Mouse (Mus musculus) heart, embryonic 14.5 days (tissue): ENCODE results near the gene Ccdc65. TPM values are rescaled to one million over a fixed set of nuclear protein-coding genes. Genes with fewer than 3 reads are reported as not detected.

Experiments
- ATAC-seq: fragments of 200-750 bp; cut with Nextera tagmentation; 2 replicates; pipeline ENCODE4 v1.8.0; 2017; ENCODE audit warnings: low read depth, moderate TSS enrichment; ENCODE audit not compliant: insufficient number of reproducible peaks, insufficient read depth, low FRiP score
- H3K27ac ChIP-seq, 2 experiments: fragments of 200-500 bp in 1 of 2; fragments of 300-500 bp in 1 of 2; sonication (generic) in 1 of 2; replicated peaks in 1 of 2; 2 replicates each; pipeline ENCODE4 v1.5.1; 2012 to 2014; ENCODE audit warnings: low read depth in 2 of 2, low read length in 2 of 2, control low read depth in 1 of 2, mild to moderate bottlenecking in 1 of 2, mixed read lengths in 1 of 2; ENCODE audit not compliant: control insufficient read depth in 1 of 2, insufficient read depth in 1 of 2
- H3K27me3 ChIP-seq: fragments of 300-500 bp; sonication (generic); 2 replicates; pipeline ENCODE4 v1.6.1; 2014; ENCODE audit warnings: mild to moderate bottlenecking, low read length, control low read depth; ENCODE audit not compliant: control insufficient read depth, insufficient read depth
- H3K36me3 ChIP-seq: fragments of 300-500 bp; sonication (generic); 2 replicates; pipeline ENCODE4 v1.6.1; 2014; ENCODE audit warnings: mild to moderate bottlenecking, control low read depth, low read length, mixed read lengths; ENCODE audit not compliant: control insufficient read depth, insufficient read depth
- H3K4me1 ChIP-seq, 2 experiments: fragments of 200-500 bp in 1 of 2; fragments of 300-500 bp in 1 of 2; sonication (generic) in 1 of 2; 2 replicates each; pipeline ENCODE4 v1.6.1; 2012 to 2014; ENCODE audit warnings: low read length in 2 of 2, control low read depth in 1 of 2, mixed read lengths in 1 of 2; ENCODE audit not compliant: control insufficient read depth in 2 of 2, insufficient read depth in 2 of 2
- H3K4me2 ChIP-seq: fragments of 300-500 bp; sonication (generic); 2 replicates; pipeline ENCODE4 v1.6.1; 2014; ENCODE audit warnings: mild to moderate bottlenecking, low read length
- H3K4me3 ChIP-seq, 2 experiments: fragments of 200-500 bp in 1 of 2; fragments of 300-500 bp in 1 of 2; sonication (generic) in 1 of 2; 2 replicates each; pipeline ENCODE4 v1.5.1; 2012 to 2014; ENCODE audit warnings: low read length in 2 of 2, mild to moderate bottlenecking in 2 of 2, control low read depth in 1 of 2, low read depth in 1 of 2, moderate library complexity in 1 of 2; ENCODE audit not compliant: control insufficient read depth in 1 of 2, insufficient read depth in 1 of 2
- H3K9ac ChIP-seq: fragments of 300-500 bp; sonication (generic); 2 replicates; pipeline ENCODE4 v1.6.1; 2014; ENCODE audit warnings: mild to moderate bottlenecking, low read length
- H3K9me3 ChIP-seq: fragments of 300-500 bp; sonication (generic); 2 replicates; pipeline ENCODE4 v1.6.1; 2016; ENCODE audit warnings: low read length, control low read depth; ENCODE audit not compliant: control insufficient read depth
- WGBS: fragments of 180-500 bp; shearing (Covaris S2); extraction: QIAGEN DNeasy Blood & Tissue Kit; methylation state at CpG from one replicate; pipeline ENCODE4 v1.1.7; 2014; 5-methylcytosine and 5-hydroxymethylcytosine counted together
- polyA plus RNA-seq: library from polyadenylated mRNA; unstranded; fragments of >200 nt; fragmentation: Nextera tagmentation; extraction: Ambion mirVana; gene quantifications from 2 replicates; pipeline ENCODE4 v1.2.1, GENCODE M21; 2014

The Ccdc65 gene
- polyA plus RNA-seq, 1 experiment from 2014 or later = 0.89 TPM

- Histone ChIP-seq H3K4me1 (peaks cover 20% of the 10 kb centered on the region in 2 experiments), H3K9ac (no peak overlapping the region), H3K4me2 (no peak overlapping the region), H3K36me3 (no peaks in the 10 kb centered on the region), H3K9me3 (no peaks in the 10 kb centered on the region), H3K27me3 (peaks cover 4% of the 10 kb centered on the region), H3K27ac (no peak overlapping the region), H3K4me3 (no peak overlapping the region)
- WGBS = 69% methylated on average over 7 of the region's 7 CpGs
- ATAC-seq = no peak
These were observed 22.0 kb downstream of the Ccdc65 start for GRCm38 (mm10) chr15:98729791-98730545.

- no peak overlapping the region for H3K9ac ChIP-seq
- ATAC-seq = no peak
- H3K4me2 ChIP-seq = no peak overlapping the region
- peaks cover 1% of the 10 kb centered on the region for H3K36me3 ChIP-seq
- H3K27me3 ChIP-seq = no peaks in the 10 kb centered on the region
- 77% methylated on average over 6 of the region's 6 CpGs for WGBS
- no peaks in the 10 kb centered on the region for H3K9me3 ChIP-seq
- no peak overlapping the region for H3K27ac ChIP-seq
- peaks cover 20% of the 10 kb centered on the region in 2 experiments for H3K4me1 ChIP-seq
- no peak overlapping the region for H3K4me3 ChIP-seq
These were observed 22.8 kb downstream of the Ccdc65 start for GRCm38 (mm10) chr15:98730790-98731189.

GRCm38 (mm10) chr15:98732006-98732531 is 24.1 kb downstream of the Ccdc65 start:
- WGBS = 59% methylated on average over 8 of the region's 8 CpGs
- Histone ChIP-seq H3K27ac (no peak overlapping the region), H3K4me1 (peaks cover 17% of the 10 kb centered on the region in 2 experiments), H3K9me3 (no peaks in the 10 kb centered on the region), H3K27me3 (no peaks in the 10 kb centered on the region), H3K9ac (no peak overlapping the region), H3K36me3 (peaks cover 14% of the 10 kb centered on the region), H3K4me2 (no peak overlapping the region), H3K4me3 (no peak overlapping the region)
- no peak for ATAC-seq

GRCm38 (mm10) chr15:98733370-98733769 is 25.4 kb downstream of the Ccdc65 start:
- 29% methylated on average over 6 of the region's 6 CpGs for WGBS
- Histone ChIP-seq H3K36me3 (peaks cover 23% of the 10 kb centered on the region), H3K27me3 (no peaks in the 10 kb centered on the region), H3K9me3 (no peaks in the 10 kb centered on the region), H3K27ac (no peak overlapping the region), H3K9ac (no peak overlapping the region; the same call in 1 of the 2 replicates), H3K4me3 (no peak overlapping the region), H3K4me1 (peaks cover 11 to 12% of the 10 kb centered on the region in 2 experiments; a peak in 3 of 4 replicates), H3K4me2 (no peak overlapping the region)
- no peak for ATAC-seq

DNA sequence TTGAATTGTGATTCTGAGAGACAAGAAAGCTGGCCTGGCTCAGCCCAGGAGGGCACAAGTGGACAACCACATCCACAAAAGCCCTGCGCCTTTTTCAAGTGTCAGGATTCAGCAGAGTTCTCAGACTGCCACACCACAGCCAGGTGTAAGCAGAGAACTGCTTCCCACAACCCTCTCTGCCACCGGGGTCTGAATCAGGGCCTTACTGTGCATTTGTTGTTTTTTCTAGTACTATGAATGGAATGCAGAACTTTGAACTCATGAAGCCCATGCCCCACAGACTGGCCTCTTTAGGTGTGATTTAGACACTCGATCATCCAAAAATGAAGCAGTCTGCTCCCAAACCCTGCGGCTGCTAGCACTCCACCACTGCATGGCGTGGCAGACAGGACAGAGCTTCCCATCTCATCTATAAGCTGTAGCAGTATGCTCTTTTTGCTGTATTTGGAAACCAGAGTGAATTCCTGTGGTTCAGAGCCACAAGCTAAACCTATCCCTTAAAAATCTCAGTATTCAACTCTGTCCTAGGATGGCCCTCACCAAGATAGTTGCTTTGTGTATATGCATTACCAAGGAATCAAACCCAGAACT is 26.1 kb downstream of the Ccdc65 start:
- no peaks in the 10 kb centered on the region for H3K9me3 ChIP-seq
- no peak overlapping the region for H3K4me3 ChIP-seq
- no peak overlapping the region; the same call in 1 of the 2 replicates for H3K9ac ChIP-seq
- peaks cover 10 to 11% of the 10 kb centered on the region in 2 experiments; a peak in 3 of 4 replicates for H3K4me1 ChIP-seq
- H3K27me3 ChIP-seq = no peaks in the 10 kb centered on the region
- H3K4me2 ChIP-seq = no peak overlapping the region
- H3K27ac ChIP-seq = 0 out of 4 replicates have a peak overlapping the region, but pooled peaks of 1 of the 2 experiments have one; percentile 24
- ATAC-seq = no peak
- H3K36me3 ChIP-seq = peaks cover 30% of the 10 kb centered on the region
- WGBS = 78% methylated on average over 5 of the region's 5 CpGs

- H3K9me3 ChIP-seq = no peaks in the 10 kb centered on the region
- H3K4me3 ChIP-seq = no peak overlapping the region
- H3K9ac ChIP-seq = no peak overlapping the region
- H3K27ac ChIP-seq = no peak overlapping the region
- H3K27me3 ChIP-seq = no peaks in the 10 kb centered on the region
- peaks cover 55% of the 10 kb centered on the region for H3K36me3 ChIP-seq
- no peak for ATAC-seq
- H3K4me1 ChIP-seq = peaks cover 10 to 11% of the 10 kb centered on the region in 2 experiments; a peak in 3 of 4 replicates
- H3K4me2 ChIP-seq = no peak overlapping the region
- WGBS = 77% methylated on average over 10 of the region's 10 CpGs
These were observed 28.5 kb downstream of the Ccdc65 start for GRCm38 (mm10) chr15:98736521-98736920.

GRCm38 (mm10) chr15:98737881-98738280 is 29.9 kb downstream of the Ccdc65 start:
- Histone ChIP-seq H3K4me3 (no peak overlapping the region), H3K36me3 (peaks cover 66% of the 10 kb centered on the region), H3K27me3 (no peaks in the 10 kb centered on the region), H3K9me3 (no peaks in the 10 kb centered on the region), H3K4me2 (no peak overlapping the region), H3K4me1 (peaks cover 10 to 11% of the 10 kb centered on the region in 2 experiments; a peak in 3 of 4 replicates), H3K27ac (no peak overlapping the region), H3K9ac (no peak overlapping the region)
- ATAC-seq = no peak
